Mouse (Mus musculus) c-Kit-positive CD71-positive TER-119-negative erythroid progenitor cells, embryonic 14.5 days (primary cell): Measurements from ENCODE around the gene Lias.

ENCODE experiments used
- DNase-seq: peaks from one replicate; pipeline ENCODE4 v3.0.0-alpha.2; 2013; ENCODE audit warnings: low read depth

Gene Lias

DNA sequence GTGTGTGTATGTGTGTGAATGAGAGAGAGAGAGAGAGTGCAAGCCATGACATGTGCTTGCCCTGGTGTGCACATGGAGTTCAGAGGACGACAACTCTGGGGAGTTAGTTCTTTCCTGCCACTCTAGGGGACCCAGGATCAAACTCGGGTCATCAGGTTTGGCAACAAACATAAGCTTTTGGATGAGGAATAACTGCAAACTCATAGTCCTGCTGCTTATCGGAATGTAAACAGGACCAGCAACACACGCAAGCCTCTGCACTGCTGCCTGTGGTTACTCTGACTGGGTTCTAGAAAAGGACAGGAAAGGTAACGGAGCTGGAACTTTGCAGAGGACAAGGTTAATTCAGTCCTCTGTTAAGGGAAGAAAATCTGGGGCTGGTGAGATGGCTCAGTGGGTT, 34.0 kb downstream of the Lias start:
- no peak for DNase-seq

DNA sequence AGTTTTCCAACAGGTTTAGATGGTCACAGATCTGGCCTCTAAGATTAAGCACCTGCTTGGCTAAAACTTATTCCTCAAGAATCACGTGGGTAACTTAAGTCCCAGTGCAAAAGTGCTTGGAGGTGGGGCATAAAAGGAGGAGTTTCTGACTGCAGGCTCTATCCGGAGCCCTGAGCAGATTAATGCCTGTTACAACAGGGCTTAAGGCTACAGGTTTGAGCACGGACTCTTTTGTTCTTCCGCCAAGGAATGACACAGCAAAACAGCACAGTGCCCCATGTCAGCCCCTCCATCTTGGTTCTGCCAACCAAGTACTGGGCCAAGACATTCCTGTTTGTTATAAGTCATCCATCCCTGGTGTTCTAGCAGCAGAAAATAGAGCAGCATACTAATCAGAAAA, 37.0 kb downstream of the Lias start:
- DNase-seq = no peak

DNA sequence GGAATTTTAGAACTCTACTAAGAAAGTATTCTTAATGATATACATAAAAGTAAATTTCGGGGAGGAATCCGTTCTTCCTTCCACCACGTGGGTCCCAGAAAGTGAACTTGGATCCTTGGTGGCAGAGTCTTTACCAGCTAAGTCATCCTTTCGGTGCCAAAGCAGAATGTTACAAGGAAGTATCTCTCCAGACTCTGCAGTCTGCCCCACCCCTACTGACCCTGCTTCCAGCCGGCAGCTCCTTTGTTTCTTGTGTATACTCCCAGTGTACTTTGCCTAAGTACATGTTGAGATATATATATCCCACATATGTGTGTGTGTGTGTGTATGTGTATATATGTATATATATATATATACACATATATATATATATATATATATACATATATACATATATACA, 38.1 kb downstream of the Lias start:
- DNase-seq = no peak

DNA sequence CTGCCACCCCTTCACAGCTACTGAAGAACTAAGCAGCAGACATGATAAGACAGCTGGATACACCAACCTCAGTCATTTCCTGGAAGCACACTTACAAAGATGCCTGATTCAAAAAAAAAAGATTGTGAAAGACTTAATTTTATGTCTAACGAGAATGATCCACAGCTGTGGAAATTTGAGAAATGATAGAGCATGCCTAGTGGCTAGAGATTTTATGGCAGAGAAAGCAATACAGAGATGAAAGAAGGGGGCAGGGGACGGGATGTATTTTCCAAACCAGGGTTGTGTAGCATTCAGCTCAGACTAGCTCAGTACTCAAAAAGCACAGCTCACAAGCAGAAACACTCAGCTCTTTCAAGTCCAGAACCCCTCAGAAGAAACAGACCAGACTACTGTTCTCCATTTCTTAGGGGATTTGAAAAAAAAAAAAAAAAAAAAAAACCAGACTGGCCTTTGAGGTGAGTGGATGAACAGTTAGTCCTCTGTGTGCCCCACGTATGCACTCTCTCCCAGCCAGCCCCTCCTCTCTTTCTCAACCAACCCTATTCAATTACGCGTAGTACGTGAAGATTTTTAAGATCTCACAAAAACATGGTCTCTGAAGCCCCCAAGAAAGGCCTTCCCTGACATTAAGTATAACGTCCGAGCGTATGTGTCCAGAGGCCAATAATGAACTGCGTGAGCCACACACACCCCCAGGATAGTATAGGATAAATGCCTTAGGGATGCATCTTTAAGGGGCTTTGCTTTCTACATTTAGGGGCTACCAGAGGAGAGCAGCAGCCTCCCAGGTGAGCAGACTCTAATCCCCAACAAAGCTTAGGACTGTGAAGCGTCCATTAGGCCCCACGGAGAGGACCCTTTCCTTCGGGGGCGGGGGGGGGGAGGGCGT, 43.4 kb downstream of the Lias start:
- no peak for DNase-seq

DNA sequence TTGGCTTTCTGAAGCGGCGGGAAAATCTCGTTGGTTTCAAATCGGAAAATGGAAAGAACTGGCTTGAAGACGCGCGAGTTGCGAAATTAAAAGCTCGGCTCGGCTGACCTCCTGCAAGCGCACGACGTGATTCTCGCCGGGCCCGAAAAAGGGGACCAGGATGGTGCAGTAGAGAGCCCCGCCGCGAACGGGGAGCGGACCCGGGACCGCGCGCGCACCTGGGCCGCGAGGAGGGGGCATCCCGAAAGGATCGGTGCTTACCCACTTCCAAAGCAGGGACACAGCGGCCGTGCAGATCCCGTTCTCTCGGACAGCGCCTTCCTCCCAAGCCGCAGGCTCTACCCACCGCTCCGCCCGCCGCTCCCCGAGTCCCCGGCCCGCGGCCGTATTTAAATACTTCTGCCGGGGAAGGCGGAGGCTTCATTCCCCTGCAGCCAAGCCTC, 44.1 kb downstream of the Lias start:
- no peak for DNase-seq

GRCm38 (mm10) chr5:65435806-65436561, 44.7 kb downstream of the Lias start, which contains the start of gene Ugdh:
TSS of gene Ugdh (minus strand) at chr5:65435949.
- peak; percentile 95 for DNase-seq

GRCm38 (mm10) chr5:65438041-65438440, 46.7 kb downstream of the Lias start:
- DNase-seq = no peak

DNA sequence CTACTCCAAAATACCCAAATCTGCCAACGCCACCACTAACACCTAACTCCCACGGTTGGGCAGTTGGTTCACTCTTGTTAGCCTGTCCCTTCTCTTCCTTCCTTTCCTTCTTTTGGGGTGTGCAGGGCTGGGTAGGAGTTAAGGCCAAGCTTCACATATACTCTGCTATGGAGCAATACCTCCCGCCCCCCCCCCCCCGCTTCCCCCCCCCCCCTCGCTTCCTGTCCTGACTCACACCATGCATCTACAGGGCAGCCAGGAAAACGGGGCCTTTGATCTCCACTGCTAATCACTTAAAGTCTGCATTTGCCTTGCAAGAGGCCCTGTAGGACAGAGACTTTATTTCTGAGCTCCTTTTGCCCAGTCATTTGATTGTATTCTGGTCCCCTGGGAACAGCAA, 53.7 kb downstream of the Lias start:
- no peak for DNase-seq

- DNase-seq = no peak
Observed at GRCm38 (mm10) chr5:65446756-65447155, 55.5 kb downstream of the Lias start.

- no peak for DNase-seq
Observed at GRCm38 (mm10) chr5:65447826-65448225, 56.5 kb downstream of the Lias start.

DNA sequence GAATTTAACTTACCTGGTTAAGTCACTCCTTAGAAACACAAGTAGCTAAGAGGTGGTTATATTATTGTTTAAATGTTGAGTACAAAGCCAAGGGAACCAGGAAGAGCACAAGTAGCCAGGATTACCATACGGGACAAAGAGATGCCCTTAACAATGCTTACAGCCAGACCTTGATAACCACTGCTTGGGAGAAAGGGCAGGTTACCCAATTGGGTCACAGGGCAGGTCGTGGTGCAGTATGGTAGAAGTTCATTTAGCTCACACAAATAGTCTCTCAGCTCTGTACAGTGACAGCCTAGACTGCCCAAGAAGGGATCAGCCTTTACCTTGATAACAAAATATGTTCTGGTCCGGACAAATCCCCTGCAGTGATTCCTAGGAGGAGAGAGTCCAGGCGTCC, 57.6 kb downstream of the Lias start:
- no peak for DNase-seq

DNA sequence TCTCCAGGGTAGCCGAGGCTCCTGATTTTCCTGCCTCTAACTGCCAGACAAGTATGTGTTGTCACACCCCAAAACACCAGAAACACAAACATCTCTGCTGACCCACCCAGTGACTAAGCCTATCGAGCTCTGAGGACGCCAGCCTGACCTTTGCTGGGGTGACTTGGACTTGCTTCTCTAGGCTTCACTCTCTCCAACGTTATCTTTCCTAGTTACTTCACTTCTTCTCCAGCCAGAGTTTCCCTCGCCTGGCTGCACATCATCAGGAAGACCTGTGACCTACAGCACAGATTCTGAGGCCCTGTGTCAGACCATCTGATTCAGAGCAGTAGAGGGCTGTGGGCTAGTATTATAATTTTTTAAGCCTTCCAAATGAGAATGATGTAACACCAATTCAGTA, 63.5 kb downstream of the Lias start:
- no peak for DNase-seq

- DNase-seq = no peak
Observed at GRCm38 (mm10) chr5:65457086-65457827, 66.0 kb downstream of the Lias start.

GRCm38 (mm10) chr5:65457846-65458245, 66.5 kb downstream of the Lias start:
- DNase-seq = no peak

GRCm38 (mm10) chr5:65459454-65459853, 68.2 kb downstream of the Lias start:
- no peak for DNase-seq
